Mouse (Mus musculus) thymus, adult 2 months (tissue): Measurements from ENCODE around the gene 2010003K11Rik.

Source experiments
- CTCF ChIP-seq: fragments of 200-500 bp; IDR thresholded peaks from 2 replicates; pipeline ENCODE4 v1.5.1; 2012; ENCODE audit warnings: mild to moderate bottlenecking, control low read depth, low read length, moderate library complexity, borderline replicate concordance; ENCODE audit not compliant: control insufficient read depth, poor library complexity, insufficient read depth; ENCODE audit errors: extremely low read depth
- POLR2A ChIP-seq: fragments of 200-500 bp; IDR thresholded peaks from 2 replicates; pipeline ENCODE4 v1.6.1; 2012; ENCODE audit warnings: mild to moderate bottlenecking, low read length, control low read depth, moderate library complexity; ENCODE audit not compliant: control insufficient read depth, poor library complexity, insufficient read depth; ENCODE audit errors: extremely low read depth

DNA sequence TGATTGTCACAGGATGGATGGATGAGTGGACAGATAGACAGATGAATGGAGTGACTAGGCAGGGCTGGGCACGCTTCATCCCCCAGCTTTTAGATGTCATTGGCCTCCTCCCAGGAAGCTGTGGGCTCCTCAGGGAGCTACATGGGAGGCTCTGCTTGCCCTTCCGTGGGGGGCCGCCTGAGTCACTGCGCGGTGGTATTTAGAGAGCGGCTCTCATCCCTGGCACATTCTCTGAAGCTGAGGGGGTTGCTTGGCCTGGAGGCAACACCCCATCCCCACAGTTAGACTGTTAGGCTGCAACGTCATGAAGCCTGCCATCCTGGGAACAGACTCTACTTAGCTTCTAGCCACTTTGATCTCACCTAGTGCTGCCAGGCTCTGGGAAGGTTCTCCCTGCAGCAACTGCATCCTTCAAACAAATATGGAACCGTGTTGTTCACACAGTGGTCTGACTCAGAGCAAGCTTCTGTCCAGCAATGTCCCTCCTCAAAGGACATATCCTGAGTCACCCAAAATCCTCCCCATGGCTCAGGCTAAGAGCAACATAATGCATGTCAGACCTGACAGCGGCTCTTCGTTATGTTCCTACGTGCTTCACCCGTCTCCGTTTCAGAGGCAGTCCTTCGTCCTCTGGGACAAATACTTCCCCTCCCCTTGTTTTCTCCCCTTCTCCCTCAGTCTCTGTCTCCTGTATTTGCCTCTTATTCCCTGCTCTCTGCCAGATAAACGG is 43.1 kb downstream of the 2010003K11Rik start:
- TF ChIP-seq CTCF: no peak
- TF ChIP-seq POLR2A: no peak
